Mouse (Mus musculus) G1E-ER4 (cell line): ENCODE results near the gene Pgp. TPM values are rescaled to one million over a fixed set of nuclear protein-coding genes. Genes with fewer than 3 reads are reported as not detected.

Experiments
- GATA1 ChIP-seq: IDR thresholded peaks from one replicate; pipeline ENCODE4 v1.8.0; 2012; ENCODE audit warnings: low read length, inconsistent platforms
- polyA plus RNA-seq: library from polyadenylated mRNA; stranded (reverse); fragments of >175 nt; gene quantifications from 2 replicates; pipeline ENCODE4 v1.2.3, GENCODE M21; 2012

Gene Pgp
- polyA plus RNA-seq = 75.9 and 87.6 TPM in 2 replicates

DNA sequence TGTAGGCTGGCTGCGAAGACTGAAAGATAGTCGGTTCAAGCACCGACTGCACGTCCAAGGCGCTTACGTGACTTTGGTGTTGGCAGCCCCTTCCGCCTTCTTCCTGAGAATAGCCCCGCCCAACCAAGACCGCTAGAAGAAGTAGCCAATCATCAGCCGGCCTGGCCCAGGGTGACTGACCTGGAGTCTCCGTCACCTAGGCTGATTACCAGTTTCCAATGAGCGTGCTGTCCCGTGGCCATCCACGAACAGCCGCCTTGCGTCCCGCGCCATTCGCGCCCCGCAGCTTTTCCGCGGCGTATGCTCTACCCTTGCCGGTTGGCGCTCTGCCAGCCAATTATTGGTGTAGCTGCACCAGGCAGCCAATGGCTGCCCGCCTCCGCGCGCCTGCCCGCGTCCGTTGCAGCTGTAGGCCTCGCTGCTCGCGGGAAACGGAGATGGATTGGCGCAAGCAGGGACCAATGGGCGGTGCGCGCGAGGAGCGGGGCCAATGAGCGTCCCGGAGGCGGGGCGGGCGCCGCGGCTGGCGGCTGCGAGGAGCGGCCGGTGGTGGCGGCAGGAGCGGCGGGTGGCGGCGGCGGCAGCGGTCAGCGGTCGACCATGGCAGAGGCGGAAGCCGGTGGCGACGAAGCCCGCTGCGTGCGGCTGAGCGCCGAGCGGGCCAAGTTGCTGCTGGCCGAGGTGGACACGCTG is at the start of gene Pgp, which contains the start of gene E4f1:
TSS of gene Pgp (plus strand) at position 483 of the 693 bp plus-strand sequence.
TSS of gene E4f1 (minus strand) at position 404 of the 693 bp plus-strand sequence.
- TF ChIP-seq GATA1 = no peak

- no peak for TF ChIP-seq GATA1
Measured at GRCm38 (mm10) chr17:24423114-24423513, 47.1 kb upstream of the Pgp start.

GRCm38 (mm10) chr17:24424489-24424888 is 45.7 kb upstream of the Pgp start:
- no peak for TF ChIP-seq GATA1

GRCm38 (mm10) chr17:24425905-24426304 is 44.3 kb upstream of the Pgp start:
- TF ChIP-seq GATA1 = no peak

GRCm38 (mm10) chr17:24426471-24427169 is 43.6 kb upstream of the Pgp start, which contains the start of gene Eci1:
Gene Eci1, plus strand, starts transcription at chr17:24426641.
- TF ChIP-seq GATA1 = no peak

DNA sequence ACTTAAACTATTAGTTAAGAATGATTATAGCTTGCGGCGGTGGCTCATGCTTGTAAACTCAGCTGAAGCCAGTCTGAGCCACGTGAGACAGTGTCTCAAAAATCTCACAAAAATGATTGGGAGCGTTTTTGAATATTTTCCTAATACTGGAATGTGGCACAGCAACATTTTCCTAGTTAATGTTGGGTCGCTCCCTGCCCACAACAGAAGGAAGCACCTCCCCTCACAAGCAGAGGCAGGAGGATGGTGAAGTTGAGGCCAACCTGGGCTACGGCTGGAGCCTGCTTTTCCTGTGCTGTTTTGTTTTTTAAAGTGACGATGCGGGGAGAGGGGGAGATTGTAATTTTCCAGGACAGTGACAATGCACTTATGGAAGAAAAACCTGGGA is 43.0 kb upstream of the Pgp start:
- TF ChIP-seq GATA1 = no peak

GRCm38 (mm10) chr17:24429201-24429983 is 40.8 kb upstream of the Pgp start:
- no peak for TF ChIP-seq GATA1

GRCm38 (mm10) chr17:24437016-24437415 is 33.2 kb upstream of the Pgp start:
- no peak for TF ChIP-seq GATA1

- no peak for TF ChIP-seq GATA1
Measured at GRCm38 (mm10) chr17:24440377-24440776, 29.8 kb upstream of the Pgp start.

DNA sequence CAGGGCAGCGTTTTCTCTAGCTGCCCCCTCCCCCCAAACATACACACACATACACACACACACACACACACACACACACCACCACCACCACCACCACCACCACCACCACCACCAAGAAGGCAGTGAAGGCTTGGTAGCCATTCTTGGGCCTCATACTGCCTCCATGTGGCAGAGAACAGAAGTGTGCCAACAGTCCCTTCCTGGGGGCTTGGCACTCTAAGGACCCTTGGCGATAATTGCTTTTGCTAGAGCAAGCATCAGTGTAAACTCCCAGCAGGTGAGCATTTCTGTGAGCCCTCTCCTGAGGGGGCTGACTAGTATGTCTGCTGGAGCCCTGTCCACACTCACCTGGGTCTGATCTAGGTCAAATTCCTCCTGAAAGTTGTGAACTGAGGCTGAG is 29.0 kb upstream of the Pgp start:
- TF ChIP-seq GATA1 = no peak

DNA sequence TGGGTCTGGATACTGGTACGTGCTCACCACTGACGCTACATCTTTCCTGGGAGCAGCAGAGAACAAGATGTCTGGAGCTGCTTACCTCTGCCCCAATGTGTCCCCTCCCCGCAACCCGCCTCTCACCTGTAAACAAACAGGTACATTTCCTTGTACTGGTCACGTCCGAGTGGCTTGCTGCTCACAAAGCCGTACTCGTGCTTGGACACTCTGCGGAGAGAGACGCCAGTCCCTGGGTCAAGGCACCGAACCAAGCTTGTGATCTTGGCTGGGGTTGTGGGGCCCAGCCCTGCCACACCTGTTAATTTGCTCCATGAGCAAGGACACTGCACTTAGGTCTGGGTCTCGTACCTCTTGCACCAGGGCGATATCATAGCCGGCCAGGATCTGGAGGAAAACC is 28.1 kb upstream of the Pgp start:
- TF ChIP-seq GATA1 = no peak

DNA sequence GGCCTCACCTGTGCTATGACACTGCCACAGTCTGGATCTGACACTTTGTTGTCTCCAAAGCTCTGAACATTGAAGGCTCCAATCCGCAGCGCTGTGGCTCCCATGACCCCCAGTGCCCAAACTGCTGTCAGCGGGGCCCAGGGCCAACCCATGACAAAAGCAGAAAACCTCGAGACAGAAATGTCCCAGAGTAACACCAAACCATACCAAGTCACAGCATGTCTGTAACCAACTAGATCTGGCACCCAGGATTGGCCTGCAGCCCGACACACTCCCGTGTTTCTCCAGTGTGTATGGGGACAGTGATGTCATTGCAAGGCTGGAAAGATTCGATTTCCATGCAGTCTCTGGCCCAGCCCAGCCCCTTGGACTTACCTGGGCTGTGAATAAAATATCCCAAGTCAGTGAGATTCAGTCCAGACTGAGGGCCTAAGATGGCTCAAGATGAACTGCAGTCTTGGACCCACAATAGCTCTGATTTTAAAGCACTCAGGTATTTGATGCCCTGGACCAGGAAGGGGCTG is 27.5 kb upstream of the Pgp start, which contains the start of gene Dnase1l2:
TSS of gene Dnase1l2 (minus strand) at position 474 of the 524 bp plus-strand sequence.
- no peak for TF ChIP-seq GATA1

DNA sequence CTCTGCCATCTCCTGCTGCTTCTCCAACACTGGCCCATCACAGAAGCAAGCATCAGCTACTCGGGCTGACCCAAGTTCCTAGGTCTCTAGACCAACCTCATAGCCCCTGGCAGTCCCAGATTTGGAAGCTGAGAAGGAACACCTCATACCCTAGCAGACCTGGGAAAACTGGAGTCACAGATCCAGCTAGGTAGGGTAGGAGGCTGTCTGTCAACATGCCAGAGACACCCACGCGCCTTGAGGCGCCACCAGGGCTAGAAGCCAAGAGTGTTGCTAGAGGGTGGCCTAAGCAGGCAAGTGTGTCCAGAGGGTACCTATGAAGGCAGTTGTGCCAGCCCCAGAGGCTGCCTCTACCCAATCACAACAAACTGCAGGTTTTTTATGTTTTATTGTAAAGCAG is 26.8 kb upstream of the Pgp start:
- no peak for TF ChIP-seq GATA1

DNA sequence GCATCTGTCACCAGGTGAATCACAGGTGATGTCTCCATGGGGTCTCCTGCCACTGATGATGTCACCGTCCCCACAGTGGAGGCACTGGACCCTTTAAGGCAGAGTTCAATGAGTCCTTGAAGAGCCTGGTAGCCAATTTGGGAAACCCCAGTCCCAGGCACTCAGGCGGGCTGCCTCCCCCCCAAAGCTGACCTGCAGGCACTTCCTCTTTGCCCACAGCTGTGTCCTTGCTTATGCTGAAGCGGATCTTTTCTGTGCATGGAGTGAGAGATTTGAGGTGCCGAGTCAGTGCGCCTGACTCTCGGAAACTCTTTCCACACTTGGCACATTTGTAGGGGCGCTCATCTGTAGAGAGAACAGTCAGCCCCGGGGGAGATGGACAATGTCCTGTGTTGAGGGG is 23.6 kb upstream of the Pgp start:
- TF ChIP-seq GATA1 = no peak

- no peak for TF ChIP-seq GATA1
Measured at GRCm38 (mm10) chr17:24449507-24449906, 20.7 kb upstream of the Pgp start.

GRCm38 (mm10) chr17:24451220-24451619 is 19.0 kb upstream of the Pgp start:
- no peak for TF ChIP-seq GATA1
